Mouse (Mus musculus) fat pad, adult 2 months (tissue): ENCODE measurements around the gene Cox6a1.

Source experiments
- DNase-seq: peaks from one replicate; pipeline ENCODE4 v3.0.0-alpha.2; 2011; ENCODE audit warnings: low read depth, low spot score; ENCODE audit errors: extremely low read depth

Cox6a1 gene

DNA sequence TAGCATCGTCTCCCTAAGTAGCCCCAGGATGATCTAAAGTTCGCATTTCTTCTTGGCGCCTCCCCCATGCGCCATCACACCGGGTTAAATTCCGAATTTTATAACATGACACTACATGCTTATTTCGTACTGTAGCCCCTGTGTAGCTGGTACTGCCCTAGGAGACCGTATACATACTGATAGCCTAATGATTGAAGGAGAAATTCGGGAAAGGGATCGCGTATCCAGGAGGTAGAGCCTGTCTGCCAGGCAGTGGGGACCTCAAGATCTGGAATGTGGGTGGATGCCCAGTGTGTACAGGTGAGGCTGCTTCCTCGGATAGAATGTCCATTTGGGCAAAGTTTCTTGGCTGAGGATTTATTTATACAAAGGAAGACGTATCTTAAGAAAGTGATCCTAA lies 47.2 kb downstream of the Cox6a1 start:
- DNase-seq, result no peak

DNA sequence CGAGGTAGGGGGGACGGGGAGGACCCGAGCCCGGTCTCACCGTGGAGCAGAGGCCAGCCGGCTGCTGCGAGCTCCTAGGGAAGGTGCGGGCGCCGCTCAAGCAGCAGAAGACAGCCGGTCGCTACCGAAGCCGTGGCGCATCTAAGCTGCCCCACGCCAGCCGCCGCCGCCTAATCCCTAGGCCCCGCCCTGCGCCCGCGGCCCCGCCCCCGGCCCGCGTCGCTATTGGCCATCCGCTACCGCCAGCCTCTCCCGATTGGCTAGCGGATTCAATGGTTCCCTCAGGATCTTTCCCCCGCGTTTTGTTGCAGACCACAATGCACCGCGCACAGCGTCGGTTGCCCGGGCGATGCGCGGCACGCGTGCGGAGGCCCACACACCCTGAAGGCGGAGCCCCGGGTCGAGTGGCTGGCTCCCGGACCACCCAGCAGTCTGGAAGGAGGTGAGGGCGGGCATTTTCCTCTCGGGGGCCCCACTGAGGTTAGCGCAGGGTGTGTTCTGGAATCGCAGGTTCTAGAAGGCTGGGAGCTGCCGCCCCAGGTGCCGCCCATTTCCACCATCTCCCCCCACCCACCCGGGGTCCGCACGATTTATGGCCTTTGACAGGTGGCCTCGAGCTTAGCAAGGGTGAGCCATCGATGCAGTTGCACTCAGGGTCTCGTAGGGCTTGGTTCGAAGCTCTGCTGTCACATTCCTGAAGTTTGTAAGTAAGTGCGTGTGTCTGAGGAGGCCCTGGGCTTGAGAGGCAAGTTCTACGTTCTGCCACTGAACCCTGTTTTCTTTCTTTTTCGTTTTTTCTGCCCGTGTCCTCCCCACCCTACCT lies 47.8 kb downstream of the Cox6a1 start, which contains the start of gene Dynll1:
Gene Dynll1 (minus strand): TSS at position 208 of the 823 bp plus-strand sequence.
- DNase-seq, result no peak

DNA sequence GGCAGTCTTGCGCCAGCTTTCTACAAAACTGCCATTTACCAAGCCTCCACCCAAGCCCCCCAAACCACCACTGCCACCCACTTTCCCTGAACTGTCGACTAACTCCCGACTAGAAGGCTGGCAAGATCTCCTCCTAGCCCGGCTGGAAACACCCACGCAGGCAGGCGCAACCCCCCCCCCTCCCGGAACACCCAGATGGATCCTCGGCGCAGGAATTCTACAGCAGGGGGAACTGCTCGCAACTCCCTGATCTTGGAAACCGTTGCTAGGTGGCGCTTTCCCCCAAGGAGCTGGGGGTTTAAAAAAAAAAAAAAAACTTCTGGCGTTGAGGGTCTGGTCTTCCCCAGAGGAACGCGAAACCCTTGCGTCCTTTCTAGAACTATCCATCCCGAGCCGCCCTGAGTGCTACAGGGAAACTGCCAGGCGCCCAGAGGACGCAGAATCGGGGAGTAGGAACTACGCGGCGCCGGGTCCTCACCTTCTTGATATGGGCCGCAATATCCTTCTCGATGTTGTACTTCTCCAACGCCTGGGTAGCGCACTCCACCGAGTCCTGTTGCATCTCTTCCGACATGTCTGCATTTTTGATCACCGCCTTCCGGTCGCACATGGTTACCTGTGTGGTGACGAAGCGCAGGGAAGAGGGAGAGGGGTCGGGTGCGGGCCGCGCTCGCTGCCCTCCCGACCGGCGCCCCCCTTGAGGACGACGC lies 48.6 kb downstream of the Cox6a1 start:
- DNase-seq, result no peak

DNA sequence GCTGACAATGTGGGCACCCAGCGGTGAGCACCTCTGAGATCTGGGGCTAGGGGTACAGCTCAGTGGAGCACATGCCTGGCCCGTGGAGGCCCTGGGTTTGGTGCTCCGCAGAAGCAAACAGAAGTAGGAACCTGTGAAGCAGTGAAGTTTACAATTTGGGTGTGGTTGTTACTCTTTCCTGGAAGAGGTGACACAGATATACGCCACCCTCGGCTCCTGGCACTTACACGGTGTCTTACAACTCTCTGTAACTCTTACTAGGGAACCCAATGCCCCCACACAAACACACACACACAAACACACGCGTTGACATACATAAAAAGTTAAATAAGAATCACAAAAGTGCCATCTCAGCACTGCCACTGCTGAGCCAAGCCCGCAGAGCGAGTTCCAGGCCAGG lies 52.4 kb downstream of the Cox6a1 start:
- no peak for DNase-seq
